Mouse (Mus musculus) small intestine, adult 2 months (tissue): ENCODE data around the gene Csf2rb.
"Not testable (repeated sequence)": the region's sequence is repeated elsewhere in the genome, so short reads cannot be mapped to it uniquely, and the experiment has no call there.

ENCODE experiments used
- CTCF ChIP-seq: fragments of 200-500 bp; IDR thresholded peaks from 2 replicates; pipeline ENCODE4 v1.5.1; 2012; ENCODE audit warnings: low read depth, mild to moderate bottlenecking, control low read depth, inconsistent platforms, low read length, moderate library complexity, mixed read lengths; ENCODE audit not compliant: insufficient replicate concordance, insufficient read length; ENCODE audit errors: extremely low read depth
- POLR2A ChIP-seq: fragments of 200-500 bp; IDR thresholded peaks from 2 replicates; pipeline ENCODE4 v1.6.1; 2012; ENCODE audit warnings: low read depth, mild to moderate bottlenecking, control low read depth, inconsistent platforms, low read length, moderate library complexity

DNA sequence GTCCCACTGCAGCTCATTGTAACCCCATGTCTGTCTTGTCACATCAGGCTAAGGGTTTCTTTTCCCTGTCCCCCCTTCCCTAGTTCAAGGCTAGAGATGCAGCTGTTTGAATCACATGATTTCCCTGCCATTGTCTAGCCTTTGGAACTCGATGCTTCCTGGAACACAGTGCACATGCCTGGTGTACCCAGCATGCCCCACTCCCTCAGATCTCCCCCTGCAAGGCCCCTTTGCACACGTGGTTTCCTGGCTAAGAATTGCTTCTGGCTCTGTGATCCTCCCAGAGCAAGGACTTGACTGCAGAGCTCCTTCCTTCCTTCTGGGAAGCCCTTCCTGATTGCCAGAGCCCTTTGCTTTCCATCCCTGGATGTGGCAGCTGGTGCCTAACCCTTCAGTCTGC is 32.3 kb upstream of the Csf2rb start:
- TF ChIP-seq CTCF, POLR2A: not testable (repeated sequence)
